Mouse (Mus musculus): Measurements from ENCODE around the gene Ky. TPM values are rescaled to one million over a fixed set of nuclear protein-coding genes. Genes with fewer than 3 reads are reported as not detected.

The Ky gene
- polyA plus RNA-seq, 1 experiment from 2014 or later, result 0.02 TPM

- WGBS, result 73% methylated on average over 4 of the region's 4 CpGs
- no peak overlapping the region for H3K27ac ChIP-seq (ENCODE audit: low read length)
- no peaks in the 10 kb centered on the region for H3K4me1 ChIP-seq (ENCODE audit: insufficient read depth, low read depth, low read length)
- ATAC-seq, result no peak
- no peak for DNase-seq (ENCODE audit: low spot score)
- H3K4me3 ChIP-seq (ENCODE audit: low read depth, low read length), result no peak overlapping the region
- H3K9ac ChIP-seq (replicated peaks; ENCODE audit: low read depth), result no peak overlapping the region
- no peaks in the 10 kb centered on the region for H3K9me3 ChIP-seq (ENCODE audit: low read length)
- no peaks in the 10 kb centered on the region for H3K36me3 ChIP-seq (ENCODE audit: insufficient read depth, low read length)
- H3K27me3 ChIP-seq (replicated peaks; ENCODE audit: insufficient read depth, low read length), result no peaks in the 10 kb centered on the region
- TF ChIP-seq EP300 (IDR thresholded peaks at IDR 0.05), result no peak
- H3K4me2 ChIP-seq (replicated peaks; ENCODE audit: low read depth, low read length), result no peak overlapping the region
Measured at GRCm38 (mm10) chr9:102536968-102537367, 31.4 kb downstream of the Ky start.

GRCm38 (mm10) chr9:102539699-102540098 is 34.1 kb downstream of the Ky start:
- WGBS, result 53% methylated on average over 7 of the region's 7 CpGs
- no peak overlapping the region for H3K4me3 ChIP-seq (ENCODE audit: low read depth, low read length)
- no peak overlapping the region for H3K27ac ChIP-seq (ENCODE audit: low read length)
- ATAC-seq (no peak), DNase-seq (ENCODE audit: low spot score) (no peak)
- no peaks in the 10 kb centered on the region for H3K9me3 ChIP-seq (ENCODE audit: low read length)
- TF ChIP-seq EP300 (IDR thresholded peaks at IDR 0.05), result no peak
- no peak for TF ChIP-seq CTCF (IDR thresholded peaks at IDR 0.05)
- H3K9ac ChIP-seq (replicated peaks; ENCODE audit: low read depth), result no peak overlapping the region
- no peaks in the 10 kb centered on the region for H3K36me3 ChIP-seq (ENCODE audit: insufficient read depth, low read length)
- no peaks in the 10 kb centered on the region for H3K27me3 ChIP-seq (replicated peaks; ENCODE audit: insufficient read depth, low read length)
- no peak overlapping the region for H3K4me2 ChIP-seq (replicated peaks; ENCODE audit: low read depth, low read length)
- H3K4me1 ChIP-seq (ENCODE audit: insufficient read depth, low read depth, low read length), result no peaks in the 10 kb centered on the region

- no peaks in the 10 kb centered on the region for H3K36me3 ChIP-seq (ENCODE audit: insufficient read depth, low read length)
- H3K9me3 ChIP-seq (ENCODE audit: low read length), result no peaks in the 10 kb centered on the region
- WGBS, result 71% methylated on average over 10 of the region's 10 CpGs
- 0 out of 2 replicates have a peak, but pooled peaks cover 6% of the 10 kb centered on the region for H3K27me3 ChIP-seq (replicated peaks; ENCODE audit: insufficient read depth, low read length)
- DNase-seq (ENCODE audit: low spot score), result no peak
- H3K4me2 ChIP-seq (replicated peaks; ENCODE audit: low read depth, low read length), result no peak overlapping the region
- no peak overlapping the region for H3K27ac ChIP-seq (ENCODE audit: low read length)
- ATAC-seq, result no peak
- H3K4me1 ChIP-seq (ENCODE audit: insufficient read depth, low read depth, low read length), result no peaks in the 10 kb centered on the region
- no peak overlapping the region for H3K4me3 ChIP-seq (ENCODE audit: low read depth, low read length)
- no peak for TF ChIP-seq CTCF (IDR thresholded peaks at IDR 0.05)
- TF ChIP-seq EP300 (IDR thresholded peaks at IDR 0.05), result no peak
- no peak overlapping the region for H3K9ac ChIP-seq (replicated peaks; ENCODE audit: low read depth)
Measured at GRCm38 (mm10) chr9:102541666-102542065, 36.1 kb downstream of the Ky start.

GRCm38 (mm10) chr9:102542540-102542939 is 37.0 kb downstream of the Ky start:
- no peaks in the 10 kb centered on the region for H3K36me3 ChIP-seq (ENCODE audit: insufficient read depth, low read length)
- DNase-seq (ENCODE audit: low spot score), result no peak
- H3K27me3 ChIP-seq (replicated peaks; ENCODE audit: insufficient read depth, low read length), result 0 out of 2 replicates have a peak, but pooled peaks cover 6% of the 10 kb centered on the region
- no peak for TF ChIP-seq EP300 (IDR thresholded peaks at IDR 0.05)
- no peak for TF ChIP-seq CTCF (IDR thresholded peaks at IDR 0.05)
- no peak overlapping the region for H3K4me3 ChIP-seq (ENCODE audit: low read depth, low read length)
- H3K27ac ChIP-seq (ENCODE audit: low read length), result no peak overlapping the region
- no peaks in the 10 kb centered on the region for H3K9me3 ChIP-seq (ENCODE audit: low read length)
- H3K4me1 ChIP-seq (ENCODE audit: insufficient read depth, low read depth, low read length), result no peaks in the 10 kb centered on the region
- H3K9ac ChIP-seq (replicated peaks; ENCODE audit: low read depth), result no peak overlapping the region
- no peak for ATAC-seq
- 64% methylated on average over 8 of the region's 8 CpGs for WGBS
- H3K4me2 ChIP-seq (replicated peaks; ENCODE audit: low read depth, low read length), result no peak overlapping the region

GRCm38 (mm10) chr9:102543761-102544115 is 38.2 kb downstream of the Ky start:
- H3K27me3 ChIP-seq (replicated peaks; ENCODE audit: insufficient read depth, low read length), result 0 out of 2 replicates have a peak, but pooled peaks cover 6% of the 10 kb centered on the region
- ATAC-seq, result no peak

GRCm38 (mm10) chr9:102544116-102544772 is 38.7 kb downstream of the Ky start:
- whole genome bisulfite sequencing, result 16% methylated on average over 11 of the region's 11 CpGs
- no peaks in the 10 kb centered on the region for H3K36me3 ChIP-seq (ENCODE audit: insufficient read depth, low read length)
- no peak overlapping the region for H3K27ac ChIP-seq (ENCODE audit: low read length)
- no peaks in the 10 kb centered on the region for H3K9me3 ChIP-seq (ENCODE audit: low read length)
- TF ChIP-seq CTCF (IDR thresholded peaks at IDR 0.05) (no peak), EP300 (IDR thresholded peaks at IDR 0.05) (no peak)
- H3K27me3 ChIP-seq (replicated peaks; ENCODE audit: insufficient read depth, low read length), result 0 out of 2 replicates have a peak, but pooled peaks cover 6% of the 10 kb centered on the region
- DNase-seq (ENCODE audit: low spot score), result no peak
- ATAC-seq, result peak; percentile 16; the same call in 1 of the 2 replicates
- no peaks in the 10 kb centered on the region for H3K4me1 ChIP-seq (ENCODE audit: insufficient read depth, low read depth, low read length)
- 0 out of 2 replicates have a peak overlapping the region, but pooled peaks have one; percentile 9 for H3K4me3 ChIP-seq (ENCODE audit: low read depth, low read length)
- H3K9ac ChIP-seq (replicated peaks; ENCODE audit: low read depth), result no peak overlapping the region
- H3K4me2 ChIP-seq (replicated peaks; ENCODE audit: low read depth, low read length), result peak overlapping the region; percentile 50

More at GRCm38 (mm10) chr9:102543761-102544115, 38.2 kb downstream of the Ky start:
- Histone ChIP-seq H3K4me1 (ENCODE audit: insufficient read depth, low read depth, low read length) (no peaks in the 10 kb centered on the region), H3K4me2 (replicated peaks; ENCODE audit: low read depth, low read length) (no peak overlapping the region), H3K9ac (replicated peaks; ENCODE audit: low read depth) (no peak overlapping the region), H3K36me3 (ENCODE audit: insufficient read depth, low read length) (no peaks in the 10 kb centered on the region), H3K9me3 (ENCODE audit: low read length) (no peaks in the 10 kb centered on the region), H3K4me3 (ENCODE audit: low read depth, low read length) (no peak overlapping the region), H3K27ac (ENCODE audit: low read length) (no peak overlapping the region)
- 40% methylated on average over 2 of the region's 2 CpGs for WGBS
- TF ChIP-seq CTCF (IDR thresholded peaks at IDR 0.05) (no peak), EP300 (IDR thresholded peaks at IDR 0.05) (no peak)
- DNase-seq (ENCODE audit: low spot score), result no peak
